Mouse (Mus musculus): Measurements from ENCODE around the gene B4galt4.
"Not testable (repeated sequence)": the region's sequence is repeated elsewhere in the genome, so short reads cannot be mapped to it uniquely, and the experiment has no call there.

Gene B4galt4

GRCm38 (mm10) chr16:38742113-38742658 lies at the start of gene B4galt4:
Gene B4galt4, plus strand, starts transcription at chr16:38742264.
- DNase-seq: peak; percentile 79 to 89

DNA sequence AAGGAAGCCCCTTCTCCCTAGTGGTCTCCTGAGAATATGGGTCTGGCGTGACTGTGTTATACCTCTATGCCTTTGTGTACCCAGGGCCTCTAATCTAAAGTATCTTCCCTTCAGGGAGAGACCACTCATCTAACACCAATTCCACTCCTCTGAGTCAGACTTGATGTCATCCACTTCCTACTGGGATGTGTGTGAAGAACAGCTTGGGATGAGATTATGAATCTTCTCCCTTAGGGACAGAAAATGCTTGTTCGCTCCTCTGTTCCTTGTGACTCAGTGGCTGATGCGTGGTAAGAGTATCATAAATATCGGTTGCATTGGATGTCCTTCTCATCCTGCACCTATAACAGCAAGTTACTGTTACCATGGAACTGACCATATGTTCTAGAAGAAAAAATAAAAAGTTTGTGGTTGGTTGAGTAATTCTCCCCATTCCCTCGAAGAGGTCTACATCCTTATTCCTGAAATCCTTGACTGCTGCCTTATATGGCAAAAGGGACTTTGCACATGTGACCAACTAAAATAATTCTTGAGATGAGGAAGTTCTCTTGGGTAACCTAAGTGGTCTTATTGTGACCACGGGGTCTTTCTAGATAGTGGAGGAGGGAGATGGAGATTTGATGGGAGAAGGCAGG lies 47.0 kb upstream of the B4galt4 start:
- no peak for DNase-seq

GRCm38 (mm10) chr16:38695557-38695956 lies 46.5 kb upstream of the B4galt4 start:
- DNase-seq: no peak

- DNase-seq: no peak
Observed at GRCm38 (mm10) chr16:38697611-38698010, 44.5 kb upstream of the B4galt4 start.

DNA sequence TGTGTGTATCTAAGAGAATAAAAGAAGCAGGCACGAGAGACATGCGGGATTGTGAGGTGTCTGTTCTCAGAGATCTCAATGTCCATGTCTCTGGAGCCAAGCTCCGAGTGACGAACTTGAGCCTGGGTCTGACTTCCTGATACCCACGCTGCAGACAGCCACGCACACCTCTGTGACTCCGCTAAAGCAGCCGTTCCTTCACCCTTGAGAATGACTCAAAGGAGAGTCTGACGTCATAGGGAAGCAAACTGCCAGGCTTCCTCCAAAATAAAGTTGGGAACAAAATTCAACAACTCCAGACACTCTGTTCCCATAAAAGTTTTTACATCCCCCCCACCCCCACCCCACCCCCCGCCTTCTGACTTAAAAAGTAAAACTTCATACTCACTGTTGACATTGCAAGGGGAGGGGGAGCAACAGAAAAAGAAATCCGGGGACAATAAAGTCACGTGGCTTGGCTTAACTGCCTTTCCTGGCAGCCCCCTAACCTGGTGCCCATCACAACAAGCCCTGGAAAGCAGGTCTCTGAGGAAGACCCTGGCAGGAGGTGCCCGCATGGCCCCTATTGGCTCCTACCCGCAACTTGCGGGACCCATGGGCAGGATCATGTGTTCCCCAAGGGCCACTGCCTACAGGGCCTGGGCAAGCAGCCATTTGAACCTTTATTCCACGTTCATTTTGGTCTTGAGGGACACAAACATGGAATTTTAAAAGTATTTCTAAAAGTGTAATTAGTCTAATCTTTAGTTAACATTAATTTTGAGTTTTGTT lies 41.5 kb upstream of the B4galt4 start:
- no peak for DNase-seq

- no peak for DNase-seq
Observed at GRCm38 (mm10) chr16:38701492-38702185, 40.4 kb upstream of the B4galt4 start.

DNA sequence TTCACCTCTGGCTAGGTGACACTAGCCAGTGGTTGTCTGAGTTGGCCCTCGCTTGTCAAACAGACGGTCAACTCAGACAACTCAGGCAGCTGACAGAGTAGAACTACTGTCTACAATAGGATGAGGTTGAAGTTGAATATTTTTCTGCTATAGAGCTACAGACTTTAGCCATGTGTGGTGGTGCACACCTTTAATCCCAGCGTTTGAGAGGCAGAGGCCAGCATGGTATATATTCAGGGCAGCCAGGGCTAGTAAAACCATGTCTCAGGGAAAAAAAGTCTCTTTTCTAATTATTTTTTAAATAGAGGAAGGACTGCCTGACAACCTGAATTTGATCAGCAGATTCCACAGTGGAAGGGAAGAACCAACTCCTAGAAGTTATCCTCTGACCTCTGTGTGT lies 39.7 kb upstream of the B4galt4 start:
- DNase-seq: no peak

- no peak for DNase-seq
Observed at GRCm38 (mm10) chr16:38703501-38703900, 38.6 kb upstream of the B4galt4 start.

GRCm38 (mm10) chr16:38705531-38706281 lies 36.4 kb upstream of the B4galt4 start:
- DNase-seq: no peak

GRCm38 (mm10) chr16:38706782-38707181 lies 35.3 kb upstream of the B4galt4 start:
- DNase-seq: no peak

DNA sequence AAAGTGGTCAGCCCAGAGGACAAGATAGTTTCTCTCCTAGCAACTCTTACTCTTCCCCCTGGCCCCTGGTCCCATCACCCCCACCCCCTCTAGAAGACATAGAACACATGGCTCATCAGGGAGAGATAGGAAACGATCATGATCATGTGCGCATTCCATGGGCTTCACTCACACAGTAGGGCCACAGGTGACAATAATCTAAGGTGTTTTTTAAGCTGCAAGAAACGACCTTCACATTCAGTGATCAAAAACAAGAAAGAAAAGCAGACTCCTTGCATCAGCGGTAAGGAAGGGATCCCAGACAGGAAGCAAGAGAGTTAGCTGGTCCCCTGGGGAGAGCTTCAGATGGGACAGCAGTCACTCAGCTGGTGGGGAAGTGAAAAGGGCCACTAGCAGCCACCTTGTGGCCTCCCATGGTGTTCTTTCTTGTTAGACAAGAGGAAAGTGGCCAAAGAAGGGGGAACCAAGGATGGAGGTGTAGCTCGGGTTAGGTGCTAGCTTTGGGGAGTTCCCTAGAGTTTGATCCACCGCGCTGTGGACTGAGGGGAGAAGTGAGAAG lies 33.0 kb upstream of the B4galt4 start:
- no peak for DNase-seq

GRCm38 (mm10) chr16:38711245-38711644 lies 30.8 kb upstream of the B4galt4 start:
- DNase-seq: no peak

GRCm38 (mm10) chr16:38712105-38712504 lies 30.0 kb upstream of the B4galt4 start:
- no peak for DNase-seq

- peak; percentile 89 to 94 for DNase-seq
Observed at GRCm38 (mm10) chr16:38712581-38713403, 29.3 kb upstream of the B4galt4 start, which contains the start of gene Arhgap31. Gene Arhgap31, minus strand, starts transcription at chr16:38713274.

DNA sequence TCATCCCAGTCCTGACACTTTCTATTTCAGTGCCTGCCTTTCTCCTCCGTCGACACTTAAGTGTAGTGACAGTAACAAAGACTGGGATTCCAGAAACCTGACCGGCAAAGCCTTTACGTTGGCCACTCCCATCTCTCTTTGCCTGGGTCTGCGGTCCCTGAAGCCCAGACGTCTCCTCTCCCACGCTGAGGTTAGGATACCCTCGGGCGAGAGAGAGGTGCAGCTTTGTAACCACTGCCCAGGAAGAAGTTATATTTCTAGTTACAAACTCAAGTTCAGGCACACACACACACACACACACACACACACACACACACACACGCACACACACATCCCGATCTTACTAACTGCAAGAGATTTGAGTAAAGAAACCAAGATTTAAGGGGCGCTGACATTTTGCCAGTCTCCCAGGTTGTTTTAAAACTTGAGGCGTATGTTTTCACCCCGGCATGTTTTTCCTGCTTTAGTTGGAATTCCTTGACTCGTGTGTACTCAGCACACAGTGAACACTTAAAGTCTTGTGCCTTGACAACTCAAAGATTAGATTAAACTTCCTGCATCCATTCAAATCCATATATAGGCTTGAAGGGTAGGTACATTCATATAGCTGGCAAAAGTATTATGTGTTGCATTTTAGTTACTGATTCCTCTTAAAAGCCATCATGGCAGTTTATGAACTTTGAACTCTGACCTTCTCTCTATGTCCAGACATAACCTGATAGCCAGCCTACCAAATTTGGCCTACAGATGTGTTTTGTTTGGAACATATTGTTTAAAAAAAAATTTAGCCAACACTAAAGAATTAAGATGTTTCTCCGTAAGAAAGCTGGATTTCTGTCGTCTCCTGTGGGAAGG lies 28.4 kb upstream of the B4galt4 start:
- peak in 1 of 2 experiments; percentile 23 for DNase-seq

GRCm38 (mm10) chr16:38714259-38714526 lies 27.9 kb upstream of the B4galt4 start:
- not testable (repeated sequence) for DNase-seq

DNA sequence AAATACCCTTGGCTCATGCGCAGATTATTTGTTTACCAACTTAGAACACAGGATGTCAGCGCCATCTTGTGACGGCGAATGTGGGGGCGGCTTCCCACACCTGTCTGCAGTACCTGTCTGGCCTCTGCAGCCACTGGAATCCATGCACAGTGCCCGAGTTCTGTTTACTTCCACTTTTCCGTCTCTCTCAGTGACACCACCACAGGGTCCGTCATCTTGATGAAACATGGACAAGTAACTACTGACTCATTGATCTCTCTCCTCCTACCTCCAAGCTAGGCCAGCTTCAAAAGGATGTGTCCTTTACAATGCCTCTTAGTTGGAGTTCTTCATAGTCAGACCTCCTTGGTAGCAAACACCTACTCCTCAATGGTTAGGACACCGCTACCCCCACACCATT lies 20.7 kb upstream of the B4galt4 start:
- no peak for DNase-seq

GRCm38 (mm10) chr16:38724256-38724655 lies 17.8 kb upstream of the B4galt4 start:
- DNase-seq: peak in 1 of 2 experiments; percentile 61

GRCm38 (mm10) chr16:38724974-38725373 lies 17.1 kb upstream of the B4galt4 start:
- peak; percentile 55 to 74 for DNase-seq

GRCm38 (mm10) chr16:38728576-38729132 lies 13.4 kb upstream of the B4galt4 start:
- peak in 1 of 2 experiments; percentile 27 for DNase-seq
